Mouse (Mus musculus) heart, adult 9 months (tissue): ENCODE results near the gene Odaph.
"Not testable (repeated sequence)": the region's sequence is repeated elsewhere in the genome, so short reads cannot be mapped to it uniquely, and the experiment has no call there.

Source experiments
- DNase-seq, 2 experiments: peaks; one replicate each; pipeline ENCODE4 v3.0.0; 2022; ENCODE audit warnings: low spot score in 2 of 2

Gene Odaph

DNA sequence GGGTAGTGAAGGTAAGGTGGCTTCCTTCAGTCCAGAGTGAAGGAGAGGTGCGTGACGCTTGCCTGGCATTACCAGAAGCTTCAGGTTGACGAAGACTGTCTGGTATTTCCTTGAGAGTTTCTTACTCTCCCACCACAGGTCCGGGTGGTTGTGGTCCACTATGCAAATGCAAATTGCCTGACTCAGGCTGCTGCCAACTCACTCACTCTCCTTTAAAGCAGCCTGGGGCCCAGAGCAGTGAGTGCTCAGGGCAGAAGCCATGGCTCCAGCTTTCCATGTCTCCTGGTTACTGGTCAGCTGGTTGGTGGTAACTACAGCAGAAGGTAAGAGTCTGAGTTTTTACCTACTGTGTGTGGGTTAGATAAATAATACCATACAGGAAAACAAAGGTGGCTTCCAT lies at the start of gene Odaph:
Gene Odaph (plus strand): TSS at position 240 of the 400 bp plus-strand sequence.
- DNase-seq, result no peak

DNA sequence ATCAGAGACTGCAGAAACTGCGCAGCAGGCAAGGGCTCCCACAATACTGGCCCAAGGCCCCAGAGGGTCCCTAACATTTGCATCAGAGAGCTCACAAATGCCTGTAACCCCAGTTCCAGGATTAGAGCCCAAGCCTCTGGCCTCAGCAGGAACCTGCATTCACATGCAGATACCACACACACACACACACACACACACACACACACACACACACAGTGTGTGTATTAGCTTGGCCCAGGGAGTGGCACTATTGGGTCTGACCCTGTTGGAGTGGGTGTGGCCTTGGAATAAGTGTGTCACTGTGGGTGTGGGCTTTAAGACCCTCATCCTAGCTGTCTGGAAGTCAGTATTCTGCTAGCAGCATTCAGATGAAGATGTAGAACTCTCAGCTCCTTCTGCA lies 41.7 kb upstream of the Odaph start:
- not testable (repeated sequence) for DNase-seq

DNA sequence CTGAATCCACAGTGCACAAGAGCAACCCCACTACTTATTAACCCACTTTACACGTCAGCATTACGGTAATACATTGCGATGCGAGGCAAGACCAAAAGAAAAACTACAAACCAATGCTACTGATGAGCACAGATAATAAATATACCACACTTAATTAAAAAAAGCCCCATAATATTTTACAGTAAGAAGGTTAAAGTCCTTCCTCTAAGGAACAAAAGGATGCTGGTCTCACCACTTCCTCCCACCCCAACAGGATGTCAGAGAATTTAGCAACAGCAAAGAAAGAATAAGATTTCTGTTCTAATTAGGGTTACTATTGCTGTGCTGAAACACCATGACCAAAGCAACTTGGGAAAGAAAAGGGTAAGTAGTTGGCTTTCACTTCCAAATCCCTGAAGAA lies 40.3 kb upstream of the Odaph start:
- no peak for DNase-seq

DNA sequence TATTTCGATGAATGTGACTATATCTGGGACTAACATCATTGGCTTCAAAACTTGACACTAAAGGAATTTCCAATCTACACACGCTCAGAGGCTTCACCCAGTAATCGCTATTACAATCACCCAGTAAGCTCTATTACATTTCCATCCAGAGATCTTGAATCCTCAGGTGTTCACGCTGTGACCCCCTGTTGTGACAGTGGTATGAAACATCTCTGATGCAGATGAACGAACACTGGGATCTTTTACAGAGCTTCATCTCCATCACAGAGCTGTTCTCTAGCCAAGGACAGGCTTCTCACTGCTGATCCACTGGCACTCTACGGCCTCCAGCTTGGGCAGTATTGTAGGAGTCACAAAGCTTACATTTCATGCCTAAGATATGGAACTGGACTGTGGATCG lies 37.8 kb upstream of the Odaph start:
- no peak for DNase-seq

DNA sequence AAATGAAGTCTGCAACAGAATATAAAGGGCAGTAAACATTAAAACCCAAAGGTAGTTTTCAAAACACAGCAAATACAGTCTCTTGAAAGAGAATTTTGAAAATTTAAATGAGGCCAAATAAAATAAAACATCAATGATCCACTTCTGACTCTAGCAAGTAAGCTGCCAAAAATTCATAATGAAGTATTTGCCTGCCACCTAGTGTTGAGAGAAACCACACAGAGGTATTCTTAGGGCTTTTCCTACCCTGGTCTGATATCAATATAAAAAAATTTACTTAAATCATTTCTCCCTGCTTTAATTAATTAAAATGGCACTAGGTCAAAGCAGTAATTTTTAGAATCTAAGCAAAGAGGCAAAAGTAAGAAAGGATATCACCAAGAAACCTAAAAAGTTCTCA lies 35.9 kb upstream of the Odaph start:
- no peak for DNase-seq

DNA sequence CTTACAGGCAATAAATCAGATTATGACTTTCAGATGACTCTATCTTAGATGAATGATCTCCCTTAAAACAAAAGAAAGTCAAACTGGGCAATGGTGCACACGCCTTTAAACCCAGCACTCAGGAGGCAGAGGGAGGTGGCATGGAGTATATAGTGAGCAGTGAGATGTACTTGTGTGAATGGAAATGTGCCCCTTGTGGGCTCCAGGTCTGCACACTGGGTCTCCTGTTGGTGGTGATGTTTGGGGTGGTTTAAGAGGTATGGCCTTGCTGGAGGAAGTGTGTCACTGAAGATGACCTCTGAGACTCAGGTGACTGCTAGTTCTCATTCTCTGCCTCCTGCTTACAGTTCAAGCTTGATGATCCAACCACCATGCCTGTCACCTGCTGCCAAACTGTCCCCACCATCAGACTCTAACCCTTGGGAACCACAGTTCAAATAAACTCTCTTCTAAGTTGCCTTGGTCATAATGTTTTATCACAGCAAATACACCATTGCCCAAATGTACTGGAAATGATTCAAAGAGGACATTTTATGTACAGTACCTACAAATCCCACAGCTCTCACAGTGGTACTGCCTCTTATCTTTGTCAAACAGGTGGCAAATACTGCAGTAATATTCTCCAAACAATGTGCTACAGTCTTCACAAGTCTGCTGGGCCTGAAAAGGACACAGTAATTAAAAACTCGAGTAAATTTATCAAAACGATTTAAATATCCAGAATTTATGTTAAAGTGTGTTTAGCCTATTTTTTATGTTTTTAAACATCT lies 30.1 kb upstream of the Odaph start:
- no peak for DNase-seq

DNA sequence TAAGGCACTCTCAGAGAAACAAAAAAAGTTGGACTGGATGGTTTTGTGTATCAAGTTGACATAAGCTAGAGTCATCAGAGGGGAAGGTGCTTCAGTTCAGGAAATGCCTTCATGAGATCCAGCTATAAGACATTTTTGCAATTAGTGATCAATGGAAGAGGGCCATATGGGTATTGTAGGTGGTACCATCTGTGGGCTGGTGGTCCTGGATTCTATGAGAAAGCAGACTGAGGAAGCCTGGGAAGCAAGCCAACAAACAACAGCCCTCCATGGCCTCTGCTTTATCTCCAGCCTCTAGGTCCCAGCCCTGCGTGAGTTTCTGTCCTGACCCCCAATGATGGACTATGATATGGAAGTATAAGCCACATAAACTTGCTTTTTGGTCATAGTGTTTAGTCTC lies 28.2 kb upstream of the Odaph start:
- DNase-seq, result no peak

DNA sequence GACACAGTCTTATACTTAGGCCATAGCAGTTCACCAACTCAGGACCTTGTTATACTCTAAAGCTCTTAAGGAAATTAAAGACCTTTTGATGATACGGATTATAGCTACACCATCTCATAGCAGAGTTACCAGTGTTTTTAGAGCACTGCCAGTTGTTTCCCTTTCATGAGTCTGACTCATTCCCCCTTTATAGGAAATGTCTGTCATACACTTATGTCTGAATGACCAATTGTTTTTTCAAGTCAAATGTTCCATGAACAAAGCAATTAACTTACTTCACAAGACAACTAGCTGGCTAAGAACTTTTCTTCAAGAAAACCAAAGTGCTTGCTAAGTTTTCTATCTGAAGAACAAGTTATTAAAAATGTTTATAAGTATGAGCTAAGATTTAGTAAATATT lies 27.3 kb upstream of the Odaph start:
- DNase-seq, result no peak

DNA sequence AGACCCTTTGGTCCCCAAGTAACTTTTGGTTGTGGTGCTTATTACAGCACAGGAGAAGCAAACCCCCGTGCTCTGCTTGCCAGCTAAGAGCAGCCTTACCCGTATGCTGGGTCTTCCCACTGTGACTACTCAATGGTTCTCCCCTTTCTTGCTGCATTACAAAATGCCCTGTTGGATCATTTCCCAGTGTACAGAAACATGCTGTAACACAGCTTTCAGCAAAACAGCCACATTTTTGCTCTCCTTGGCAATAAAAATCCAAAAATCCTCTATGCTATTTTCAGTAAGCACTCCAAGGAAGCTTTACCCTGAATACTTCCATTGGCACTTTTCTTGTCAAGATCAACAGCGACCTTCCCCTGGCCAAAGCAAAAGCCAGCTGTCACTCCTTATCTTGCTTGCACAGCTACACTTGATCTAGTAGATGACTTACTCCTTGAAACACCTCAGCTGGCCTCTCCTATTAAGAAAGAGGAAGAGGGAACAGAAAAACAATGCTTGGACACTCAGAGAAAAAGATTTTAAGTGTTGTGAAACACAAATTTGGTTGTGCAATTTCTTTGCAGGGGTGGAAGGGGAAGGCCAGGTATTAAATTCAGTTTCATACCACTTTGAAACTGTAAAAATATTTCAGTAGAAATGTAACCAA lies 26.5 kb upstream of the Odaph start:
- DNase-seq, result peak; percentile 11 to 14

DNA sequence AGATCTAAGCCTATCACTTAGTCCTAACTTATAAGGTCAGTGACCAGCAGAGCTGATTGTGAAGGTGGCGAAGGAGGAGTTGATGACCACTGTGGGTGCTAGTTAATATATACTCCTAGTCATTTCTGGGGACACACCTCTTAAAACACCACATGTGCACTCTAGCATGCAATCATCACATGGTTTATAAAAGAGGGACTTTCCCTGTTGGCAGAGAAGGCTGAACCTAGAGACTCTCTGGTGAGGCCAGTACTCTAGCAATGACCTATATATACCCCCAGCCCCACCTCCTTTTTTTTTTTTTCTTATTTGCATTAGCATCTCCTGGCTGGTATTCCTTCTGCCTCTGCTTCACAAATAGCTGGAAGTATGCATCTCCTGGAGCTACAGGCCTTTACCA lies 25.9 kb upstream of the Odaph start:
- peak in 1 of 2 experiments; percentile 11 for DNase-seq

DNA sequence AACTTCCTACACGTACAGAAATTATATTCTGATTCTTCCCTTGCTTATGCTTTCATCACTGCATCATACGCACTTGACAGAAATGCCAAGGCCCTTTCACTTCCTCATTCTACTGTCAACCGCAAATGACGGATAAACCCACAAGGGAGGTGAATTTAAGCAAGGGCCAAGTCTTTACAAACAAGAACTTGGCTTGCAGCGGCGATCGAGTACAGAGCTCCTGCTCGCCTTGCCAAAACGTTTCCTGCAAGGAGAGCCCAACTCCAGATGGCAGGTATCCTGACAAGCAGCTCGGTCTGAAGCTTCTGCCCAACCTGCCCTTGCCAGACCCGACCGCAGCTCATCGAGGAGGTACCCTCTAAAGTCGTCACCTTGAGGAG lies 25.0 kb upstream of the Odaph start:
- peak in 1 of 2 experiments; percentile 80 for DNase-seq

DNA sequence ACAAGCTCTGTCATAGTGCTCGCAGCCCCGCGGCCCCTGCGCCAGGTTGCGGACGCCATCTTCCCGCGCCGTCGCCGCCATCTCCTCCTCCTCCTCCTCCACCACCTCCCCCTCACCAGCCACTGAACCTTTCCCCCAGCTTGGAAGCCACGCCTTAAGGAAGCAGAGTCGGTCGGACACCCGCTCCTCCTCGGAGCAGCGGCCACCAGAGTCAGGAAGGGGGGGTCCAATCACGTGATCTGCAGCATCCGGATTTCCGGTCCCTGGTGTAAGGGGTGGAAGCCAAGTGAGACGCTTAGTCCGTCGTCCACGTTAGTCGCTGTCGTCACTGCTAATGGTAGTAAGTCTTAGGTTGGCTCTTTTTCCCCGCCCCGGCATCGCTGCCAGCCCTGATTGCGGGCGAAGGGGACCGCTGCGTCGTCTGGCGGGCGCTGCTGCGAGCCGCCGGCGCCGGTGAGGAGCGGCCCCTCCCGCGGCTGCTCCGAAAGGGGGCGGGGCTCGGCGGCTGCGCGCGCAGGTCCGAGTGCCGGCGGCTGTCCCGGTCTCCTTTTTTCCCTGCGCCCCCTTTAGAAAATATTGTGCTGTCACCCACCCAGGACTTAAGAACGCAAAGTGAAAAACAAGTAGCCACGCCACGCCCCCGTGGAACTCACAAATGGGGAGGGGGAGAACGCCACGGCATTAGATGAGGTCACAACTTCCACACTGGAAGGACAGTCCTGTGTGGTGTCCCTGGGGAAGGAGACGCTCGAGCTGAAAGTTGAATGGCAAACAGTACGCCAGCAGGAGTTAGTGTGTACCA lies 24.4 kb upstream of the Odaph start, which contains the start of gene Rchy1:
Gene Rchy1 (minus strand): TSS at position 430 of the 802 bp plus-strand sequence.
- DNase-seq, result peak; percentile 96 to 97

DNA sequence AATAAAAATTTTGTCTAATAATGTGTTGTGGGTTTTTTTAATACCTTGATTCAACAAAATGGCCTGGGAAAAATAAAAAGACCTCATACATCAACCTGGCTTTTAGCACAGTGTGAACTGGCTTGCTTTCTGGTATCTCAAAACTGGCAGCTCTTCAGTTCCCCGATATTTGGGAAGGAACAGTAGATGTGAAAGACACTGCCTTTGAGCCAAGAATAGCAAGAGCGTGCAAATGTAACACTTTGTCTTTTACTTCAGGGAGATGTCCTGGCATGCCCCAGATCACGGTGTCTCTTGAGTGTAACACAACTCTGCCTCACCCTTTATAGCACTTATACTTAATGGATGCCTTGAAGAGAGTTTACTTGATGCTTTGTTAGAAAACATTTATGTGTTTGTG lies 15.2 kb upstream of the Odaph start:
- DNase-seq, result no peak

DNA sequence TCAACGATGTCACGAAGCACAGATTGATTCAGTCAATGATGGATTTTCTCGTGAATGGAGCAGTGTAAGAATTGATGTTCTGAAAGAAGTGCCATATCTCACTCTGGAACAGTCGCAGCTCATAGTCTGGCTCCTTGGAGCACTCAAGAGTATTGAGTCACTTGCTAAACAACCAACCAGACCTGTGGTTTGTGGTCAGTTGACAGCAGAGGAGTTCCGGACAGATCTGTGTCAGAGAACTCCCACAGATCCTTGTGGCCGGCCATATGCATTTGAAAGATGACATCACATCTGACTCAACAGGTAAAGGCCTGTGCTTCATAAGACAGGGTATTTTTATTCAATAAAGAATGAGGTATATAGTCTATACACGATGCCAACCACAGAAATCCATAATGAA lies 13.3 kb upstream of the Odaph start:
- DNase-seq, result no peak

DNA sequence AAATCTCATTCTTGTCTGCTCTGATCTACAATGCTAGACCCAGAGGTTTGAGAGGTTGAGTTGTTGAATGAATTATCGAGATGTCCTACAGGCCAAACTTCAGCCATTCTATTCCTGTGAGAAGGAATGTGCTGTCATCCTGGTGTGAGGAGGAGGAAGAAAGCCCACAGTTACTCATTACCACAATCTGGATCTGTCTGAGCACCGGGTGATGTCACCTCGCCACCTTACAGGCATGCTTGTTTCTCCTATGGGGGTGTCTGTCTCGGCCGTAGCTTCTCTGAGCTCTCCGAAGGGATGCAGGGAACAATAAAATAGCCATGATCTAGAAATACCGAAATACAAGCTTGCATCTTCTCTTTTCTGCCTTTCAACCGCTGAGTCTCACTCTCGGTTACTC lies 11.5 kb upstream of the Odaph start:
- DNase-seq, result no peak

DNA sequence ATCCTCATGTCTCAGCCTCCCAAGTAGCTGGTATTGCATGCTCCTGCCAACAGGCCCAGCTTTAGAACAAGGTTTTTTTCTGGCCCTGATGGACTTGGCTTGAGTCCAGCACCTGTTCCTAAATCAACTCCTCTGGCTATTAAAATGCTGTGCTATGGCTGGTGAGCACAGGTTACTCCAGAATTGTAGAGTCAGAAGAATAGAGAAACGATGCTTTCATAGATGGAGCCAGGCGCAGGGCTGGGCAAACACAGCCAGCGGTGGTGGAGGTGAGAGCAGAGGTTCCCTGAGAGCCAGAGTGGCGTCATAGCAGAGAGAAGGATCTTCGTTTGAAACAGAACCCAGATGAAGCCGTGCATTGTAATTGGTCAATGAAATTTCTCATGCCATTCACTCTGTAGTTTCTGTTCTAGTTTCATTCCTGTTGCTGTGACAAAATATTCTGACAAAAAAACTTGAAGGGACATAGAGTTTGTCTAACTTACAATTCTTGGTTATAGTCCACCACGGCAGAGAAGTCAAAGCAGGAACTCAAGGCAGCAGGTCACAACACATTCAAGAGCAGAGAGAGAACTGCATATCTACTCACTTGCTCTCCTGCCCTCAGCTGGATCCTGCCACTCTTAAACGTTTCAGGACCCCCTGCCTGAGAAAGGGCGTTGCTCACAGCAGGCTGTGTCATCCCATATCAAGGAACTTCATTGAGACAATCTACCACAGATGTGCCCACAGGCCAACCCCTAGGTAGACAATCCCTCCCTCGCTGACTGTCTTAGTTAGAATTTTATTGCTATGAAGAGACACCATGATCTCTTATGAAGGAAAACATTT lies 10.5 kb upstream of the Odaph start:
- no peak for DNase-seq

DNA sequence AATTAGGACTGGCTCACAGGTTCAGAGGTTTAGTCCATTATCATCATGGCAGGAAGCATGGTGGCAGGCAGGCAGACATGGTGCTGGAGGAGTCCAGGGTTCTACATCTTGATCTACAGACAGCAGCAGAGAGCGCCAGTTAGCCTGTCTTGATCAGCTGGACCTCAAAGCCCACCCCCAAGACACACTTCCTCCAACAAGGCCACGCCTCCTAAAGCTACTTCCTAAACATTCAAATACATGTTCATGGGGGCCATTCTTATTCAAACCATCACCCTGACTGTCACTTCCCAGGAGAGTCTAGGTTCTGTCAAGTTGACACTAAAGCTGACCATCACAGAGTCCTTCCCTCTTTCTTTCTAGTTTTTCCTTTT lies 9.9 kb upstream of the Odaph start:
- no peak for DNase-seq

DNA sequence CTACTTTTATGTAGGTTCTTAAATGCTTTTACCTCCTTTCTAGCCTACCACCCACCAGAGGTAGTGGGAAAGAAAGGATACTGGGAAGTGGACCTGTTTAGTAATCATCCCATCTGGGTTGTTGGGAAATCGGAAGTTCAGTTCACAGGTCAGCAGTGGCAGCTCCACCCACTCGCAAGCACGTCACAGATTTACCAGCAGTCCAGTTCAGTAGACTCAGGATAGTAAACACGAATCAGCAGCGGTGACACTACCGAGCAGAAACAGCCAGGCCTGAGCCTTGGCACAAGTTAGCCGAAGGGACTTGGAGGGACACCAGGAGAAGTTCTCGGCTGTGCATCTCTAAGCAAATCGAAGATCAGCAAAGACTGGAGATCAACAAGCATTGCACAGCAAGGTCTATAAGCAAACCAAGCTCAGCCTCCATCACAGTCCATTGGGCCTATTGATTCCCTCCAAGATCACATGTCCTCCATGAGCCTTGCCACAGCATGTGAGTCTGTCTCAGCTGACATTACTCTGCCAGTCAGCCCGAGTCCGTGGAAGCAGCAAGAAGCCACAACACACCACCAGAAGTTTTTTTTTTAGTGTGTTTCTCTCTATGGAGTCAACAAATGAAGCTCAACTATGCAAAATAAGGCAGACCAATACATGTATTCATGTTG lies 6.0 kb upstream of the Odaph start:
- DNase-seq, result no peak

DNA sequence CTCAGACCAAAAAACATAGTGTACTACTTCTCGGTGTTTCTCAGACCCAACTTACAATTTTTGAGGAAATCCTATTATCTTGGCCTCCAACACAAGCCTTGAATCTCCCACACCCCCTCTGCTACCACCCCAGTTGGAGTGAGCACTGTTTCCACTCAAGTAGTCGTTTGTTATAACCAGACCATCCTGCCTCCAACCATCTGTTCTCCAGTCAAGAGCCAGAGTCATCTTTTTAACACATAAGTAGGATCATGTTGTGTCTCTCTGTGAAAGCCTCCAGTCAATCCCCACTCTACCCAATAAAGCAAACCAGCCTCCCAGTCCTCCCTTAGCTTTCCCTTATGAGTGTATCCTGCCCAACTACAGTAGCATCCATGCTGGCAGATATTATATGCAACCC lies 3.8 kb upstream of the Odaph start:
- DNase-seq, result no peak

DNA sequence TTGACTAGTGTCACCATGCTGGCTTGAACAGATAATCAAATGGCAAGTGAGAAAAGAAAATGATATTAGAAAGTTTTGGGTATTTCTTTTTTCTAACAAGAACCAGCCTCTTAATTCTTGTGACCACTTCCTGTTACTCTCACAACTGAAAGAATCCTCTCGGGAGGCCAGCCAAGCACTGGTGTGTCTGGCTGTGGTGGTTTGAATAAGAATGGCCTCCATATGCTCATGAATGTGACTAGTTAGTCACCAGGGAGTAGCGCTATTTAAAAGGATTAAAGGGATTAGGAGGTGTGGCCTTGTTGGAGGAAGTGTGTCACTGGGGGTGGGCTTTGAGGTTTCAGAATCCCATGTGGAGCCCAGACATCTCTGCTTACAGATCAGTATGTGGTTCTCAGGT lies 1.6 kb upstream of the Odaph start:
- DNase-seq, result no peak

DNA sequence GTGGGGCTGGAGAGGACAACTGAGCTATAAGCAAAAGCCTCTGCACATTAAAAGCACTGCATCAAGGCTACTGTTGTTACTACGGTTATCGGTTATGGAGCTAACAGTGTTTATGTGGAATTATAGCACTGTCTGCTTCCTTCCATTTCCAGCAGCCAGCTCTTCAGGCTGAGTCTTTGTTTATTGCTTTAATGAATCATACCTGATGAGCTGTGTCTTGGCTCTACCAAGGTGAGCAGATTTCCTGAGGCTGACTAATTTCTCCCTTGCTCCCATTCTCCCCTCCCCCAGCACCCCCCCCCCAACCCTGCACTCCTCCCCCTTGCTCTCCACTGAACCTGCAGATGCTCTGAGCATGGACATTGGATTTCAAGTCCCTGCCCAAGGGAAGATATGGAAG lies 524 bp downstream of the Odaph start:
- DNase-seq, result no peak
